Mouse (Mus musculus) myocyte (in vitro differentiated cells): ENCODE data around the gene Myb. TPM values are rescaled to one million over a fixed set of nuclear protein-coding genes. Genes with fewer than 3 reads are reported as not detected.

ENCODE experiments used
- H3K27me3 ChIP-seq: one replicate; pipeline ENCODE4 v1.6.1; 2011; ENCODE audit not compliant: control insufficient read depth, insufficient read depth, insufficient read length
- H3K36me3 ChIP-seq: one replicate; pipeline ENCODE4 v1.6.1; 2011; ENCODE audit not compliant: control insufficient read depth, insufficient read depth
- H3K4me2 ChIP-seq: one replicate; pipeline ENCODE4 v1.6.1; 2011; ENCODE audit warnings: low read depth, control low read depth
- H3K4me3 ChIP-seq: one replicate; pipeline ENCODE4 v1.5.1; 2011; ENCODE audit warnings: mild to moderate bottlenecking, control low read depth, moderate library complexity
- H3K79me2 ChIP-seq: one replicate; pipeline ENCODE4 v1.6.1; 2011; ENCODE audit not compliant: control insufficient read depth, insufficient read depth
- H3ac ChIP-seq: one replicate; pipeline ENCODE4 v1.6.1; 2011; ENCODE audit not compliant: control insufficient read depth, insufficient read length
- CEBPB ChIP-seq: IDR thresholded peaks from 2 replicates; pipeline ENCODE4 v1.6.1; 2011; ENCODE audit warnings: mild to moderate bottlenecking, moderate library complexity; ENCODE audit not compliant: poor library complexity, insufficient read depth, severe bottlenecking
- E2F4 ChIP-seq: IDR thresholded peaks from one replicate; pipeline ENCODE4 v1.6.1; 2011; ENCODE audit warnings: mild to moderate bottlenecking, control low read depth, moderate library complexity; ENCODE audit not compliant: insufficient read depth
- MAX ChIP-seq: IDR thresholded peaks from one replicate; pipeline ENCODE4 v1.6.1; 2011; ENCODE audit warnings: low read depth, mild to moderate bottlenecking, control low read depth
- MYOD1 ChIP-seq, 3 experiments: IDR thresholded peaks; one replicate each; pipeline ENCODE4 v1.6.1; 2011; ENCODE audit warnings: control low read depth in 2 of 3, low read depth in 2 of 3, mild to moderate bottlenecking in 2 of 3, moderate library complexity in 1 of 3; ENCODE audit not compliant: insufficient read length in 2 of 3, control insufficient read depth in 1 of 3
- MYOG ChIP-seq, 3 experiments: IDR thresholded peaks; one replicate each; pipeline ENCODE4 v1.6.1; 2011; ENCODE audit warnings: control low read depth in 2 of 3, low read depth in 2 of 3, mild to moderate bottlenecking in 2 of 3; ENCODE audit not compliant: insufficient read length in 2 of 3, control insufficient read depth in 1 of 3, insufficient read depth in 1 of 3
- POLR2A ChIP-seq: IDR thresholded peaks from one replicate; pipeline ENCODE4 v1.6.1; 2011; ENCODE audit warnings: low read depth, mild to moderate bottlenecking, control low read depth, moderate library complexity; ENCODE audit not compliant: insufficient read length
- POLR2AphosphoS2 ChIP-seq: IDR thresholded peaks from one replicate; pipeline ENCODE4 v1.6.1; 2011; ENCODE audit warnings: low read depth, control low read depth; ENCODE audit not compliant: insufficient read length
- REST ChIP-seq: IDR thresholded peaks from one replicate; pipeline ENCODE4 v1.6.1; 2011; ENCODE audit warnings: mild to moderate bottlenecking, control low read depth, moderate library complexity; ENCODE audit not compliant: insufficient read depth, insufficient read length
- SRF ChIP-seq: IDR thresholded peaks from one replicate; pipeline ENCODE4 v1.6.1; 2011; ENCODE audit warnings: low read depth; ENCODE audit not compliant: control insufficient read depth, insufficient read length
- TCF12 ChIP-seq: IDR thresholded peaks from one replicate; pipeline ENCODE4 v1.6.1; 2011; ENCODE audit warnings: mild to moderate bottlenecking, control low read depth; ENCODE audit not compliant: poor library complexity, insufficient read depth, severe bottlenecking
- TCF3 ChIP-seq: IDR thresholded peaks from one replicate; pipeline ENCODE4 v1.6.1; 2011; ENCODE audit warnings: low read depth, control low read depth; ENCODE audit not compliant: insufficient read length
- USF1 ChIP-seq: IDR thresholded peaks from one replicate; pipeline ENCODE4 v1.6.1; 2011; ENCODE audit warnings: low read depth, mild to moderate bottlenecking, control low read depth, moderate library complexity
- polyA plus RNA-seq: library from polyadenylated mRNA; unstranded; fragments of >200 nt; fragmentation: generic; extraction: Trizol; gene quantifications from one replicate; pipeline ENCODE4 v1.2.1, GENCODE M21; 2012; ENCODE audit warnings: missing spikeins

Gene Myb
- polyA plus RNA-seq, 1 experiment, result 0.02 TPM

- Histone ChIP-seq H3K36me3 (no peaks in the 10 kb centered on the region), H3K4me3 (no peak overlapping the region), H3K4me2 (no peak overlapping the region), H3K27me3 (peaks cover 34% of the 10 kb centered on the region), H3K79me2 (no peaks in the 10 kb centered on the region), H3ac (no peak overlapping the region)
- no peak for TF ChIP-seq REST
- TF ChIP-seq TCF12, result no peak
- TF ChIP-seq MAX, result no peak
- no peak for TF ChIP-seq MYOG (IDR thresholded peaks at IDR 0.05; ENCODE audit: control insufficient read depth in 1 of 3, insufficient read depth in 1 of 3, insufficient read length in 2 of 3, low read depth in 2 of 3)
- no peak for TF ChIP-seq SRF
- no peak for TF ChIP-seq TCF3
- TF ChIP-seq CEBPB, result no peak
- TF ChIP-seq E2F4, result no peak
- no peak for TF ChIP-seq POLR2A
- TF ChIP-seq POLR2AphosphoS2, result no peak
- TF ChIP-seq MYOD1 (IDR thresholded peaks at IDR 0.05; ENCODE audit: control insufficient read depth in 1 of 3, insufficient read length in 2 of 3, low read depth in 2 of 3), result no peak
- no peak for TF ChIP-seq USF1
Observed at GRCm38 (mm10) chr10:21193935-21194505, 33.2 kb upstream of the Myb start.

GRCm38 (mm10) chr10:21193088-21193934 lies 32.5 kb upstream of the Myb start:
- Histone ChIP-seq H3ac (no peak overlapping the region), H3K27me3 (peaks cover 34% of the 10 kb centered on the region), H3K4me2 (no peak overlapping the region), H3K79me2 (no peaks in the 10 kb centered on the region), H3K36me3 (no peaks in the 10 kb centered on the region), H3K4me3 (no peak overlapping the region)
- no peak for TF ChIP-seq E2F4
- TF ChIP-seq REST, result no peak
- TF ChIP-seq USF1, result no peak
- TF ChIP-seq MYOG (IDR thresholded peaks at IDR 0.05; ENCODE audit: control insufficient read depth in 1 of 3, insufficient read depth in 1 of 3, insufficient read length in 2 of 3, low read depth in 2 of 3), result no peak
- TF ChIP-seq POLR2A, result no peak
- no peak for TF ChIP-seq MYOD1 (IDR thresholded peaks at IDR 0.05; ENCODE audit: control insufficient read depth in 1 of 3, insufficient read length in 2 of 3, low read depth in 2 of 3)
- TF ChIP-seq POLR2AphosphoS2, result no peak
- no peak for TF ChIP-seq TCF3
- no peak for TF ChIP-seq TCF12
- no peak for TF ChIP-seq SRF
- no peak for TF ChIP-seq CEBPB
- no peak for TF ChIP-seq MAX

- H3K4me3 ChIP-seq, result no peak overlapping the region
- no peak overlapping the region for H3ac ChIP-seq
- no peaks in the 10 kb centered on the region for H3K79me2 ChIP-seq
- H3K36me3 ChIP-seq, result no peaks in the 10 kb centered on the region
- H3K27me3 ChIP-seq, result peaks cover 34% of the 10 kb centered on the region
- TF ChIP-seq E2F4 (no peak), POLR2AphosphoS2 (no peak), CEBPB (no peak), MYOG (IDR thresholded peaks at IDR 0.05; ENCODE audit: control insufficient read depth in 1 of 3, insufficient read depth in 1 of 3, insufficient read length in 2 of 3, low read depth in 2 of 3) (no peak), TCF3 (no peak), TCF12 (no peak), USF1 (no peak), POLR2A (no peak), SRF (no peak), MYOD1 (IDR thresholded peaks at IDR 0.05; ENCODE audit: control insufficient read depth in 1 of 3, insufficient read length in 2 of 3, low read depth in 2 of 3) (no peak), MAX (no peak), REST (no peak)
- no peak overlapping the region for H3K4me2 ChIP-seq
Observed at GRCm38 (mm10) chr10:21192436-21192835, 31.7 kb upstream of the Myb start.

- H3K27me3 ChIP-seq, result peaks cover 23% of the 10 kb centered on the region
- peak overlapping the region; percentile 88 for H3K4me2 ChIP-seq
- no peaks in the 10 kb centered on the region for H3K36me3 ChIP-seq
- H3ac ChIP-seq, result no peak overlapping the region
- H3K79me2 ChIP-seq, result no peaks in the 10 kb centered on the region
- no peak overlapping the region for H3K4me3 ChIP-seq
- TF ChIP-seq USF1, result no peak
- TF ChIP-seq TCF3, result no peak
- no peak for TF ChIP-seq SRF
- TF ChIP-seq POLR2AphosphoS2, result no peak
- TF ChIP-seq MYOG (IDR thresholded peaks at IDR 0.05; ENCODE audit: control insufficient read depth in 1 of 3, insufficient read depth in 1 of 3, insufficient read length in 2 of 3, low read depth in 2 of 3), result no peak
- no peak for TF ChIP-seq MAX
- no peak for TF ChIP-seq E2F4
- no peak for TF ChIP-seq POLR2A
- TF ChIP-seq TCF12, result no peak
- TF ChIP-seq MYOD1 (IDR thresholded peaks at IDR 0.05; ENCODE audit: control insufficient read depth in 1 of 3, insufficient read length in 2 of 3, low read depth in 2 of 3), result no peak
- TF ChIP-seq CEBPB, result no peak
- no peak for TF ChIP-seq REST
Observed at GRCm38 (mm10) chr10:21189756-21190397, 29.1 kb upstream of the Myb start.
